Mouse (Mus musculus) embryo, embryonic 9.5 days (tissue): ENCODE measurements around the gene Tlr3.

Experiments
- DNase-seq: peaks from one replicate; pipeline ENCODE4 v3.0.0-alpha.2; 2017; ENCODE audit errors: extremely low spot score

Gene Tlr3

DNA sequence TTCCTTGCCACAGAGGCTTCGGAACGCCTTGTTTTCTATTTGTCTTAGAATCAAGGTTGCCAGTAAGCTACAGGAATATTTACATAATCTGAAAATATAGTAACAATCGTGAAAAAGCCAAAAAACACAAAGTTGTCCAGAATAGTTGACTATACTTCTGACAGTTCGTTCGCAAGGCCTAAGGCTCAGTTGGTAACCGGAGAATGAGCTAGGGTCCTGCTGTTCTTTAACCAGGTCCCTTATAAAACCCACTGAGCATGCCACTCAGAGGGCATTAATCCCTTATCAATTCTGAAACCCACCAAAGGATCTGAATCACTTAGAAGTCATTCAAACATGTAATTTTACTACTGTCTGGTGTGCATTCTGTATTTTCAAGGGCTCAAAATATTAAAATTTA, 55.1 kb downstream of the Tlr3 start:
- DNase-seq = no peak
